Mouse (Mus musculus) hindbrain, embryonic 14.5 days (tissue): ENCODE results near the gene Ppp3ca. TPM values are rescaled to one million over a fixed set of nuclear protein-coding genes. Genes with fewer than 3 reads are reported as not detected.

ENCODE experiments used
- ATAC-seq: fragments of 200-750 bp; cut with Nextera tagmentation; 2 replicates; pipeline ENCODE4 v1.8.0; 2017; ENCODE audit warnings: moderate number of reproducible peaks, mild to moderate bottlenecking, moderate TSS enrichment, moderate library complexity; ENCODE audit not compliant: low FRiP score
- DNase-seq: peaks from one replicate; pipeline ENCODE4 v3.0.0-alpha.2; 2015; ENCODE audit warnings: low spot score
- H3K27ac ChIP-seq: fragments of 300-500 bp; sonication (generic); 2 replicates; pipeline ENCODE4 v1.5.1; 2014; ENCODE audit warnings: mild to moderate bottlenecking, moderate library complexity
- H3K27me3 ChIP-seq: fragments of 300-500 bp; sonication (generic); 2 replicates; pipeline ENCODE4 v1.6.1; 2014; ENCODE audit warnings: mild to moderate bottlenecking, low read length, mixed read lengths; ENCODE audit not compliant: control insufficient read depth, insufficient read depth
- H3K36me3 ChIP-seq: fragments of 300-500 bp; sonication (generic); replicated peaks from 2 replicates; pipeline ENCODE4 v1.6.1; 2014; ENCODE audit not compliant: control insufficient read depth, insufficient read depth
- H3K4me1 ChIP-seq: fragments of 300-500 bp; sonication (generic); replicated peaks from 2 replicates; pipeline ENCODE4 v1.6.1; 2014; ENCODE audit warnings: antibody characterized with exemption, low read length, mixed read lengths; ENCODE audit not compliant: control insufficient read depth, insufficient read depth
- H3K4me2 ChIP-seq: fragments of 300-500 bp; sonication (generic); replicated peaks from 2 replicates; pipeline ENCODE4 v1.6.1; 2014; ENCODE audit warnings: mild to moderate bottlenecking, moderate library complexity
- H3K4me3 ChIP-seq: fragments of 300-500 bp; sonication (generic); replicated peaks from 2 replicates; pipeline ENCODE4 v1.5.1; 2014; ENCODE audit warnings: mild to moderate bottlenecking, low read length
- H3K9ac ChIP-seq: fragments of 300-500 bp; sonication (generic); 2 replicates; pipeline ENCODE4 v1.6.1; 2014
- H3K9me3 ChIP-seq: fragments of 300-500 bp; sonication (generic); 2 replicates; pipeline ENCODE4 v1.6.1; 2016; ENCODE audit warnings: low read length; ENCODE audit not compliant: control insufficient read depth
- WGBS: fragments of 180-500 bp; shearing (Covaris S2); extraction: QIAGEN DNeasy Blood & Tissue Kit; methylation state at CpG from one replicate; pipeline ENCODE4 v1.1.7; 2014; 5-methylcytosine and 5-hydroxymethylcytosine counted together
- polyA plus RNA-seq: library from polyadenylated mRNA; unstranded; fragments of >200 nt; fragmentation: Nextera tagmentation; extraction: Ambion mirVana; gene quantifications from 2 replicates; pipeline ENCODE4 v1.2.1, GENCODE M21; 2014

The Ppp3ca gene
- polyA plus RNA-seq, 1 experiment from 2014 or later: 181 TPM

GRCm38 (mm10) chr3:136841282-136841681 lies 171.4 kb downstream of the Ppp3ca start:
- no peak overlapping the region for H3K4me3 ChIP-seq
- ATAC-seq (no peak), DNase-seq (no peak)
- 68% methylated on average over 3 of the region's 3 CpGs for WGBS
- no peaks in the 10 kb centered on the region for H3K27me3 ChIP-seq
- H3K4me1 ChIP-seq: peaks cover 18% of the 10 kb centered on the region; the same call in 1 of the 2 replicates
- H3K4me2 ChIP-seq: no peak overlapping the region
- no peak overlapping the region for H3K27ac ChIP-seq
- no peaks in the 10 kb centered on the region for H3K9me3 ChIP-seq
- no peak overlapping the region for H3K9ac ChIP-seq
- H3K36me3 ChIP-seq: no peaks in the 10 kb centered on the region

- no peaks in the 10 kb centered on the region for H3K36me3 ChIP-seq
- DNase-seq: no peak
- ATAC-seq: no peak
- H3K4me3 ChIP-seq: no peak overlapping the region
- H3K4me2 ChIP-seq: no peak overlapping the region
- no peaks in the 10 kb centered on the region for H3K27me3 ChIP-seq
- 61% methylated on average over 1 of the region's 1 CpGs for WGBS
- no peak overlapping the region for H3K27ac ChIP-seq
- 0 out of 2 replicates have a peak, but pooled peaks cover 16% of the 10 kb centered on the region for H3K4me1 ChIP-seq
- H3K9me3 ChIP-seq: no peaks in the 10 kb centered on the region
- H3K9ac ChIP-seq: no peak overlapping the region
These were observed 172.5 kb downstream of the Ppp3ca start for GRCm38 (mm10) chr3:136842384-136842783.

GRCm38 (mm10) chr3:136843811-136844491 lies 174.0 kb downstream of the Ppp3ca start:
- H3K9ac ChIP-seq: no peak overlapping the region
- ATAC-seq: peak; percentile 54; the same call in 1 of the 2 replicates
- DNase-seq: no peak
- H3K9me3 ChIP-seq: no peaks in the 10 kb centered on the region
- H3K27me3 ChIP-seq: no peaks in the 10 kb centered on the region
- WGBS: 36% methylated on average over 7 of the region's 7 CpGs
- no peak overlapping the region for H3K27ac ChIP-seq
- H3K4me3 ChIP-seq: no peak overlapping the region
- no peak overlapping the region for H3K4me2 ChIP-seq
- H3K4me1 ChIP-seq: 0 out of 2 replicates have a peak, but pooled peaks cover 16% of the 10 kb centered on the region
- no peaks in the 10 kb centered on the region for H3K36me3 ChIP-seq

- Histone ChIP-seq H3K27me3 (no peaks in the 10 kb centered on the region), H3K36me3 (no peaks in the 10 kb centered on the region), H3K27ac (no peak overlapping the region), H3K4me3 (no peak overlapping the region), H3K4me1 (0 out of 2 replicates have a peak, but pooled peaks cover 4% of the 10 kb centered on the region), H3K4me2 (no peak overlapping the region), H3K9ac (no peak overlapping the region), H3K9me3 (no peaks in the 10 kb centered on the region)
- ATAC-seq: no peak
- no peak for DNase-seq
- 97% methylated on average over 1 of the region's 1 CpGs for WGBS
These were observed 179.1 kb downstream of the Ppp3ca start for GRCm38 (mm10) chr3:136849035-136849434.

GRCm38 (mm10) chr3:136852921-136853320 lies 183.0 kb downstream of the Ppp3ca start:
- Histone ChIP-seq H3K9me3 (no peaks in the 10 kb centered on the region), H3K9ac (no peak overlapping the region), H3K4me2 (no peak overlapping the region), H3K36me3 (no peaks in the 10 kb centered on the region), H3K27me3 (no peaks in the 10 kb centered on the region), H3K4me3 (no peak overlapping the region), H3K4me1 (no peaks in the 10 kb centered on the region), H3K27ac (no peak overlapping the region)
- ATAC-seq (no peak), DNase-seq (no peak)
- WGBS: 91% methylated on average over 6 of the region's 6 CpGs

GRCm38 (mm10) chr3:136853596-136853995 lies 183.7 kb downstream of the Ppp3ca start:
- DNase-seq: no peak
- Histone ChIP-seq H3K4me1 (no peaks in the 10 kb centered on the region), H3K36me3 (no peaks in the 10 kb centered on the region), H3K27me3 (no peaks in the 10 kb centered on the region), H3K9me3 (no peaks in the 10 kb centered on the region), H3K4me2 (no peak overlapping the region), H3K4me3 (no peak overlapping the region), H3K9ac (no peak overlapping the region), H3K27ac (no peak overlapping the region)
- 92% methylated on average over 4 of the region's 4 CpGs for WGBS
- ATAC-seq: no peak

GRCm38 (mm10) chr3:136855996-136856395 lies 186.1 kb downstream of the Ppp3ca start:
- H3K36me3 ChIP-seq: no peaks in the 10 kb centered on the region
- H3K4me1 ChIP-seq: no peaks in the 10 kb centered on the region
- H3K27me3 ChIP-seq: no peaks in the 10 kb centered on the region
- no peak overlapping the region for H3K4me3 ChIP-seq
- ATAC-seq (no peak), DNase-seq (no peak)
- H3K9me3 ChIP-seq: no peaks in the 10 kb centered on the region
- 87% methylated on average over 4 of the region's 4 CpGs for WGBS
- H3K27ac ChIP-seq: no peak overlapping the region
- H3K4me2 ChIP-seq: no peak overlapping the region
- H3K9ac ChIP-seq: no peak overlapping the region

GRCm38 (mm10) chr3:136862051-136862837 lies 192.3 kb downstream of the Ppp3ca start:
- H3K4me1 ChIP-seq: no peaks in the 10 kb centered on the region
- no peaks in the 10 kb centered on the region for H3K9me3 ChIP-seq
- H3K9ac ChIP-seq: no peak overlapping the region
- WGBS: 89% methylated on average over 11 of the region's 11 CpGs
- no peak for ATAC-seq
- DNase-seq: no peak
- H3K36me3 ChIP-seq: no peaks in the 10 kb centered on the region
- no peak overlapping the region for H3K4me3 ChIP-seq
- no peak overlapping the region for H3K4me2 ChIP-seq
- no peak overlapping the region for H3K27ac ChIP-seq
- H3K27me3 ChIP-seq: no peaks in the 10 kb centered on the region

GRCm38 (mm10) chr3:136863127-136863526 lies 193.2 kb downstream of the Ppp3ca start:
- WGBS: 93% methylated on average over 5 of the region's 5 CpGs
- Histone ChIP-seq H3K27ac (no peak overlapping the region), H3K27me3 (no peaks in the 10 kb centered on the region), H3K36me3 (no peaks in the 10 kb centered on the region), H3K4me1 (no peaks in the 10 kb centered on the region), H3K4me2 (no peak overlapping the region), H3K9me3 (no peaks in the 10 kb centered on the region), H3K9ac (no peak overlapping the region), H3K4me3 (no peak overlapping the region)
- ATAC-seq: no peak
- DNase-seq: no peak
